Mouse (Mus musculus) v-Abl transformed pro-B cells (cell line): ENCODE measurements around the gene Slit2.

Source experiments
- in situ Hi-C, 2 experiments: fragments of 400-800 bp; cut with MboI; formaldehyde crosslinking; loops; one replicate each; pipeline ENCODE4 v1.15.1; 2025; ENCODE audit not compliant: unreplicated experiment in 2 of 2

Slit2 gene

GRCm38 (mm10) chr5:48050637-48051314 is 67.8 kb downstream of the Slit2 start:
- in situ Hi-C loops = no loop called here

DNA sequence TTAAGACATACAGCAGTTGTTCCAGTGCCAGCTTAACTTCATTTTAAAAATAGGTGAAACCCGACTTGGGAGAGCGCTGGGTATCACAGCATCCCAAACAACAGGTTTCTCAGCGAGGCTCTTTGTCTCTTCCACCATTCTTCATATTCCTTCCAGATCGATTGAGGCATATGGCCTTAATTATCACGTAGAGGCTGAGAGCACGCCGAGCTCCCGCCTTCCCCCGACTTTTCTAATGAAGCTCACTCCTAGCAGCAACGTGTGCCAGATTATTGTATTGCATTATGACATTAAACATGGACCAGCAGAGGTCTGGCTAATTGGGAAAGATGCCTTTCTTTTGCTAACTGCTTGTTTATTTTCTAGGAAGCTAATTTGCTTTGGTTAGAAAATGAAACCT is 75.7 kb downstream of the Slit2 start:
- in situ Hi-C loops = no loop called here

DNA sequence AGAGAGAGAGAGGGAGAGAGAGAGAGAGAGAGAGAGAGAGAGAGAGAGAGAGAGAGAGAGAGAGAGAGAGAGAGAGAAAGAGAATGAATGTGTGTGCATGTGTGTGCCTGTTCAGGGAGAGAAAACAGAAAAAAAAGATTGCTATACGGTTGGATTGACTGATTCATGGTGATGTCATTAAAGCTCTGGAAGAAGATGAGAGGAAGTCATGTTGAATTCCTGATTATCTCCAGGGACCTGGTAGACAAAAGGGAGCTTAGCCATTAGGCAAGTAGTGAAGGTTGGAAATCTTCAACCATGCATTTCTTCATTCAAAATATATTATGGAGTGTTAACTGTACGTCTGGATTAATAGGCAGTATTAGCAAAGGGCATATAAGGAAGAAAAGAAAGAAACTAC is 77.8 kb downstream of the Slit2 start:
- in situ Hi-C loops = no loop called here

- in situ Hi-C loops = no loop called here
Measured at GRCm38 (mm10) chr5:48078730-48079129, 95.8 kb downstream of the Slit2 start.

DNA sequence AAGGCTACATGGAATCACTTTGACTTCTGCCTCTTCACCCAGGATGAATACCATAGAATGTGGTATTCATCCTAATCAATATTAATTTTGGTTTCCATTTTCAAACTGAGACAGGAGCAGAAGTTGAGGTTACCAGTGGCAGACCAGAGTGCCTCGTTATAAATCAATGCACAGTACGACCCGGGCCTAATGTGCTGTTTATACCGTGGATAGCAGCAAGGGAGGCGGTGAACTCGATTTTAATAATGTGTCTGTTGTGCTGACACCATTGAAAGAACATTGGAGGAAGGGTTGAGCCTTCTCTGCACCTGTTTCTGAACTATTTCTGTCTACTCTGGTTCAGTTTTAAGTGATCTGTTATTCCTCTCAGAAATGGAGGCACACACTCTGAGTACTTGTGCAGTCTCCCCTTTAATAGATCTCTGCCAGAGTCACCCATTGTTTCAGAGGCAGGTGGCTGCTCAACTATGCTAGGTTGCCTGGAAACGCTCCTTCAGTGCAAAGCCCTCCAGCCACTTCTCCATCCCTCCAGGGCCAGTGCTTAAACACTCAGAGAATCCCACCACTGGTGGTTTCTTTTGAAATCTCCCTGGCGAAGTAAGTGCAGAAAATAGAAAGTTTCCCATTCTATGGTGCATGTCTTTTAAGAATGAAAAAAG is 98.4 kb downstream of the Slit2 start:
- in situ Hi-C loops = no loop called here

- in situ Hi-C loops = no loop called here
Measured at GRCm38 (mm10) chr5:48113400-48113799, 130.5 kb downstream of the Slit2 start.

DNA sequence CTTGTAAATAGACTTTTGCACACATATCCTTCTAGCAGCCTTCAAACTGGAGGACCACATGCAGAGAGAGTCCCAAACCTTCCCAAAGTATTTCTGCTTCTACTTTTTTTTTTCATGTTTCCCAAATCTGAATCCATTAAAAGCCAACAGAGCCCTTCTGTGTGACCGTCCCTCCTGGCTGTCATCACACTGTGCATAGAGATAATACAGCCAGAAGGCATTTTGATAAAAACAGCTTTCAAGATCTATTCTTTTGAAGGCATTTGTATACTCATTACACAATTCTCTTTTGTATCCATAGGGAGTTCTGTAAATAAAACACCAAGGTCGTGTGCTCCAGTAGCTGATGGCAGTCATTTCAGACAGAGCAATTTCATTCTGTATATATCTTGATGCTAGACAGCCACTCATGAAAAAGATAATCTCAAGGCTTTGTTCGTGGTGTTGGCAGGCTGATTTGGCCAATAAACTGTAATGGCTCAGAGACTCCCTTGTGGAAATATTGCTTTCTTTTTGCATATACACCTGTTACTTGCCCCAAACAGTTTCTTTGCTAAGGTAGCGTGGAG is 132.1 kb downstream of the Slit2 start:
- in situ Hi-C loops = no loop called here

- in situ Hi-C loops = no loop called here
Measured at GRCm38 (mm10) chr5:48122651-48123050, 139.7 kb downstream of the Slit2 start.

GRCm38 (mm10) chr5:48125770-48126423 is 143.0 kb downstream of the Slit2 start:
- in situ Hi-C loops = no loop called here

DNA sequence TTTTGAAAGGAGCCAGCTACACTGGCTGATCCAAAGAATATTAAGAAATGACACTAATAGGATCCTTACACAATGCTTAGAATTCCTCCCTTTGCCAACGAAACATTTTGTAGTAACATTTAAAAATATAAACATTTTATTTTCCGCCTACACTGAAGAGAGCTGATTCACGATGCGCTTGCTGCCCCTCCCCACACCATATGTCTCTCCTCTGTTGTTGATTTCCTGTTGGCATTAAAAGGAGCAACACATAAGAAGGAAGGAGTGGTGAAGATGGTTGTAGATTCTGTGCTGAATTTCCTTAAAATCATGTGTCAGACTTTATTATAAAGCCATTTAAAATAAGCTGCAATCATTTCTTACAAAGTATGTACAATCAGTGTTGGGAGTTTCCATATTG is 147.0 kb downstream of the Slit2 start:
- in situ Hi-C loops = no loop called here

GRCm38 (mm10) chr5:48136571-48136970 is 153.6 kb downstream of the Slit2 start:
- in situ Hi-C loops = no loop called here

- in situ Hi-C loops = no loop called here
Measured at GRCm38 (mm10) chr5:48138849-48139487, 156.0 kb downstream of the Slit2 start.

DNA sequence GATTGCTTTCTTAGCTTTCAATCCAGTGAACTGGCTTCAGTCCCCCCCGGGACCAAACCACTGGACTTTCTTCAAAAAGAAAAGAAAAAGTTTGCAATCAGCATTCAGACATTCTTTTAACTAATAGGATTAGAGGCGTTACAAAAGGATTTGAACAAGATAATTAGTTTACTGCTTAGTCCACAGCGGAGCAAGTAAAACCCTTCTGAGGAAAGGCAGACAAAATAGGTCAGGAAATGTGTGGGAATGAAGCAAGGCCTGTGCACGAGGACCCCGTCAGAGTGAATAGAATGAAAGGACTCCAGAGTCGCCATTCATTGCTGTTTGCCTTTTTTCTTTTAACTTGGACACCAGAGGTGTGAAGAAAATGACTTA is 156.5 kb downstream of the Slit2 start:
- in situ Hi-C loops = no loop called here

DNA sequence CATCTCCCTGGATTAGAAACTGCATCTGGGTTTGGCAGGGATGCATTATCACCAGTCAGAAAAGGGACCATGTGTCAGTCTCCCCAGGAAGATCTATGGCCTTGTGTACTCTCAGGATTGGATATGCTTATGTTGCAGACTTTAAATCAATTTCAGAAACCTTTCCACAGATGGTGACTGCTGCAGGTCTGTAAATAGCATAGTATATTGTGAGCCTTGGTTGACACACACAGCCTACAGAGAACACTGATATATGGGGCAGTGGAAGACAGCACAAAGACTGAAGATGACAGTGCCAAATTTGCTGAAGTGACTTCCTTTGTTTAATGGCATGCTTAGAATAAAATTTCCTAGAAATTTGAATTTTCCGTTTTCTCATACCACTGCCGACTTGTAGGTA is 163.1 kb downstream of the Slit2 start:
- in situ Hi-C loops = no loop called here

DNA sequence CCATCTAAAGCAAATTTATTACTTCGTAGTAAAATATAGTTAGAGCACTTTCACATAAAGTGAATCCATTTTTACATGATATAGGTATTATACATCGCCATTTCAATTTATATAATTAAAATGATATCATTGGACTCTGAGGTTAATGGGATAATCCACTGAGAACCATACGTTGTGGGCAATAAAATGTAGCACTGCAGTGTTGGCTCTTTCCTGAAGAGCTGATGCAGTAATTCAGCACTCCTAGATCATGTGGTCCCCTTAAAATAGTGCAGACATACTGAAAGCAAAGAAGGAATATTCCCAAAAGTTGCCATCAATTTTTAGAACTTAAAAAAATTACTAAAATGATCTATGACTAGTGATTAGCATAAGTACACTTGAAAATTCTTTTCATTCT is 177.9 kb downstream of the Slit2 start:
- in situ Hi-C loops = no loop called here

GRCm38 (mm10) chr5:48181646-48182302 is 198.8 kb downstream of the Slit2 start:
- in situ Hi-C loops = no loop called here

GRCm38 (mm10) chr5:48184358-48184757 is 201.4 kb downstream of the Slit2 start:
- in situ Hi-C loops = no loop called here

DNA sequence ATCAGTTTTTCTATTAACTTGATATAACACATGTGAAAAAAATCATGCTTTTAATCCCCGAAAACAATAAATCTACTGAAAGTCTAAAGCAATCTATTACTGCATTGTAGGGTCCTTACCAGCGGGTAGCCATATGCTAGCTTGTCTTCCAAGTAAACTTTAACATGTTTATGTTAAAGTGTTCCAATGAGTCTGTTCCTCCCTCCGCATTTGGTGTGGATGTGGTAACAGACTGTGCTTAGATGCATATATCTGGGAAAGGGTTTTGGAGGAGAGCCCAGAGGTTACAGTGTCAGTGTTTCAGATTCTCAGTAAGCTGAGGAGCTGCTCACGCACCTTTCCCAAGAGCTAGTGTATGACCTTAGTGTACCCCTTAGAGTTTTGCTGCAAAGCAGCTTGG is 204.9 kb downstream of the Slit2 start:
- in situ Hi-C loops = no loop called here

GRCm38 (mm10) chr5:48199380-48199779 is 216.4 kb downstream of the Slit2 start:
- in situ Hi-C loops = no loop called here

- in situ Hi-C loops = no loop called here
Measured at GRCm38 (mm10) chr5:48215248-48215647, 232.3 kb downstream of the Slit2 start.
